Mouse (Mus musculus) embryo, embryonic 10 days (tissue): ENCODE results near the gene Ssu2.

Source experiments
- DNase-seq: peaks from one replicate; pipeline ENCODE4 v3.0.0-alpha.2; 2015; ENCODE audit warnings: low spot score

The Ssu2 gene

DNA sequence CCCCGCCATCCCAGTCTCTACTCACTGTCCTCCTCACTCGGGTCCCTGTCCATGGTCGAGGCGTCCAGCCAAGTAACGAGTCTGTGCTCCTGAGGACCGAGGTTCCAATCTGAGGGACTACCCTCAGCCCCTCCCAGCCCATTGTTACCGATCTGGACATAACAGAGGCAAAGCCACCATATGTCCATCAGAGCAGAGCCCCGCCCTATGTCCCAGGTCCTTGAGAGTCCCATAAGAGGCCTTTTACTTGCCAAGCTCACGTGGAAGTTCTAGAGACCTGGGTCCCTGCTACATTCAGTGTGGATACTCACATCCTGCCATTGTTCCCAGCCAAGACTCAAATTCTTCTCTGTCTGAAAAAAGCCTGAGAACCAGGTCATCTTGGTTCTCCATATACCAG is at the start of gene Ssu2:
Gene Ssu2, minus strand, starts transcription at position 77 of the 400 bp plus-strand sequence.
- DNase-seq = no peak

GRCm38 (mm10) chr6:112426018-112426732 is 38.4 kb upstream of the Ssu2 start:
- no peak for DNase-seq

- DNase-seq = no peak
Observed at GRCm38 (mm10) chr6:112423746-112424501, 36.1 kb upstream of the Ssu2 start.

DNA sequence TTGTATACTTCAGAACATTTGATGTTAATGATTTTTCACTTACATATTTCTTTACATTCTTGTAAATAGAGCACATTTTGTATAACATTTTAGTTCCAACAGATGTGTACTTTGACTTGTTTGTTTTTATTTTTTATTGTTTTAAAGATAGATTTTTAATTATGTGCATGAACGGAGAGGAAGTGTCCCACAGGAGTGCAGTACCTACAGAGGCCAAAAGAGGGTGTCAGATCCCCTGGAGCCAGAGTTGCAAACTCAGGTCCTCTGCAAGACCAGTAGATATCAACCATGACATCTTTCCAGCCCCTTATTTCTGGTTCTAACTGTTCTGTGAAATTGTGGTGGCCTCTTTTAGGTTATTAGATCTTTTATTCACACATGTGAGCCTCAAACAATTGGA is 33.1 kb upstream of the Ssu2 start:
- DNase-seq = no peak

DNA sequence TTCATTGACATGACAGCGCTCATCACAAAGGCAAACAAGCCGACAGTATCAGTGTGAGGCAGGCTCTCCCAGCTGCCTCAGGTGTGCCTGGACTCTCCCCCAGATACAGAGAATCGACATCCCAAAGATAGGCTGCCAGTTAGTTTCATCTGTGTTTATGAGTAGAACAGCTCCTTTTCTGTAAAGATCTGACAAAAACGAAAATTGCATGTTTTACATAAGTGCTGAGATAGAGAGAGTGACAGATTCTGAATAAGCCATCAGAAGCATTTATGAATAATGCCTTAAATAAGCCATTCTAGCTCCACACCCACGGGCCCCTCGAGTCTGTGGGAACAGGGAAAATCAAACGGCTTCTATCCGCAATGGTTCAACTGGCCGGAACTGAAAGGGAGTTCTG is 31.5 kb upstream of the Ssu2 start:
- no peak for DNase-seq

GRCm38 (mm10) chr6:112404111-112404510 is 16.3 kb upstream of the Ssu2 start:
- DNase-seq = no peak

GRCm38 (mm10) chr6:112401953-112402683 is 14.3 kb upstream of the Ssu2 start:
- no peak for DNase-seq

GRCm38 (mm10) chr6:112397351-112397750 is 9.5 kb upstream of the Ssu2 start:
- no peak for DNase-seq

DNA sequence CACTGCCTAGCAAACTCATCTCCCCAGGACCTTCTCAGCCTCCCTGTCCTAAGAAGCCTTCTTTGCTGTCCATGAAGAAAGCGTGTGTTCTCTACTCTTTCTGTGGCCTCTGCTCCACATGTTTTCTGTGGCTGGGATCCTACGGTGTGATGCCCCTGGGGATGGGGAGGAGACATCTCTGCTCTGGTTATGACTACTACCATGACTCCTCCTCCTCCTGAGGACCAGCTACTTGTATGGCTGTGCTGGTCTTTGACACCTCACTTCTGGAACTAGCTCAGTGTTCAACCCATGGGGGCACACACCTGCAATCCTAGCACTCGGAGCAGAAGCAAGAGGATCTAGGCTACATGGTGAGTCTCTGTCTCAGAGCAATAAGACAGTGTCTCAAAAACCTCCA is 8.5 kb upstream of the Ssu2 start:
- no peak for DNase-seq

DNA sequence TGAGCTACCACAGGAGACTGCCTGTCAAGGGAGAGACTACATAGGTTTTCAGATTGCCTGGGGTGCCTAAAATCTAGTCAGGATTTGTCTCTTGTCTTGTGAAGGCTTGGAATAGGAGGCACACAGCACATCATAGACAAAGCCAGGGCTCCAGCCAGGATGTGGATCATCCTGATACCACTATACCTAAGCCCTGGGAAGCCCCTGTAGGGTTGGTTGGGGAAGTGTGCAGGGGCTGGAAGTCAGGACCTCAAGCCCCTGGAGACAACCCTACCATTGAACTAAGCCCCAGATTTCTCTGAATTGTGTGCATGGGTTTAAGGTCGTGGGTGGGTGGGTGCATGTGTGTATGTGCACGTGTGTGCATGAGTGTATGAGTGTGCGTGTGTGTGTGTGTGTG is 562 bp upstream of the Ssu2 start:
- no peak for DNase-seq

- no peak for DNase-seq
Observed at GRCm38 (mm10) chr6:112386260-112386659, 1.6 kb downstream of the Ssu2 start.

DNA sequence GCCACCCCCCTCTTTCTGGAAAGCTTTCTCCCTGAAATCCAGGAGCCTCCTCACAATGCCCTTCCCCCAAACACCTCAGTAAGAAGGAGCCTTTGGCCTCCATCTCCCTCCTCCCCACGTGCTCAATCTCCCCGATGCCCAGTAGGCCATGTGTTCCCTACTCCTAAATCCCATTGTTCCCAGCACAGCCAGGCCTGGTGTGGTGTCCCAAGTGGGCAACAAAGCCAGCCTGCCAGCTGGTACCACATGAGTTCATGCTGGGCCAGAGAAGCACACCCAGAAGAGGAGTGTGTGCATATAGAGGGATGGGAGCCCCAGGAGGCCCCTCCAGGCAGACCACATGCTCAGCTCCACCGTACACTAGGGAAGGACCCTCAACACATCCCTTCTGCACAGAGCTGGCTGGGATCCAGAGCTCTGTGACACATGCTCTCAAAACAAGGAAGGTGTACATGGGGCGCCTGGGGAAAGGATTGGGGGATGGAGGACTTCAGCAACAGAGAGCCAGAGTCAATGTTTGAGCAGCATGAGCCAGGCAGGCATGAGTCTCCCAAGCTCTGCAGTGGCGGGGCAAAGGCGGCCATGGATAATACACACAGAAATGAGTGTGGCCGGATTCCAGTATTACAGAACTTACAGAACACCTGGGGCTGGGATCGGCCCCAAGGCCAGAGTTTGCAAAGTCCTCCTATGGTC is 4.7 kb downstream of the Ssu2 start:
- no peak for DNase-seq

- no peak for DNase-seq
Observed at GRCm38 (mm10) chr6:112379054-112379453, 8.8 kb downstream of the Ssu2 start.

GRCm38 (mm10) chr6:112375661-112376392 is 12.0 kb downstream of the Ssu2 start:
- DNase-seq = no peak

DNA sequence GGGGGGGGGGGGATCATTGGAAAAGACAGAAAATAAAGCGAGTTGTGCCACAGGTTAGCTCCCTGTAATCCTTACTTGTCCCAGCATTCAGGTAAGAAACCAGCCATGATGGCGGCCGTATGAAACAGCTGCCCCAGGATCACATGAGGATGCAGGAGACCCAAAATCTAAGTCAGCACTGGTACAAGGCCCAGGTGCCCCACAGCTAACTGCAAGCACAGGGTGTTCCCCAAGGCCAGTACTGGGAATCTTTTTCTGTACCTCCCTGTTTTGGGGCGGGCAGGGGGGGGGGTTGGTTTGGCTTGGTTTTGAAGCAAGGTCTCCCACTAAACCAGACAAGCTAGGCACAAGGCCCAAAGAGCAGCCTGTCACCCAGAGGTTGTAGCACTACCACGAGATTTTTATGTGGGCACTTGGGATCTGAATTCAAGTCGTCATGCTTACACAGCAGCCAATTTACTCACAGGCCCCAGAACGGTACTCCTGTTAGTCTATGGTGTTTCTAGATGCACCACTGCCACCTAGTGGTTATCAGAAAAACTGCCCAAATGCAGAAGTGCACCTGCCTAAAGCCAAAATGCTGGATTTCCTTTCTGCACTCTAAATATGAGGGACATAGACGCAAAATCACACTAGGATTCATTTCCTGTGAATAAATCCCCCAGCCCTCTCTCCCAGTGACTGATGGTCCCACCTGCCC is 13.8 kb downstream of the Ssu2 start:
- peak; percentile 78 for DNase-seq

- DNase-seq = no peak
Observed at GRCm38 (mm10) chr6:112365294-112365693, 22.5 kb downstream of the Ssu2 start.

DNA sequence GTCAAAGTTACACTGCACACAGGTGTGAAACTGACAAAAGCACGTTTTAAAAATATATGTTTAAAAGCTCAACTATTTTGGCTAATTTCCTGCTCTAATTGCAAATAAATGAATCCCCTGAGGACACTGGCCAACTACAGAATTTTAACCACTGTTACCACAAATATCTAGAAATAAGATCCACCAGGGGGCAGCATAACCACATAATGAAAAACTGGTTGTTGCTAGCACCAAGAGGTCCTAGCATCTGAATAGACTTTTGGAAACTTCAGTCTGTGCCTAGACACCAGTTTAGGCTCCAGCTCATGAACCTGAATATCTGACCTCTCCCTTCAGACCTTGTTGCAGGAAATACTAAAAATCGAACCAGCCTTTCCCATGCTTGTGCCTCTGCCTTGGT is 23.2 kb downstream of the Ssu2 start:
- peak; percentile 64 for DNase-seq

GRCm38 (mm10) chr6:112362349-112362958 is 25.4 kb downstream of the Ssu2 start:
- peak; percentile 74 for DNase-seq

DNA sequence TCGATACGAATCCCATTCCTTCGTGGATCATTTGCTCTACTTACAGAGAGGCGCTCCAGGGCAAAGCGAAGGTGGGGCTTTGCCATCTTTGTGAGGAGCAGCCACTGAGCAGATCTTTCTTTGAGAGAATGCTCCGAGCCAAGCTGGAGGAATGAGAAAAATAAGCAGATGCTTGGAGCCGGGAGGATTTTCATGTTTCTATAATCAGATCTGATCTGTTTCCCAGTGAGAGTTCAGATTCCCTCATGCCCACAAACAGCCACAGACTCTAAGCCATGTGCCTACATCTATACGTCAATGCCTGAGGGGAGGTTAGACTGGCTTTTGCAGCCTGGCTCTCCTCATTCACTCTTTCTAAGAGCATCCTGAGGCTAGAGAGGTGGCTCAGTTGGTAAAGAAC is 27.1 kb downstream of the Ssu2 start:
- no peak for DNase-seq

DNA sequence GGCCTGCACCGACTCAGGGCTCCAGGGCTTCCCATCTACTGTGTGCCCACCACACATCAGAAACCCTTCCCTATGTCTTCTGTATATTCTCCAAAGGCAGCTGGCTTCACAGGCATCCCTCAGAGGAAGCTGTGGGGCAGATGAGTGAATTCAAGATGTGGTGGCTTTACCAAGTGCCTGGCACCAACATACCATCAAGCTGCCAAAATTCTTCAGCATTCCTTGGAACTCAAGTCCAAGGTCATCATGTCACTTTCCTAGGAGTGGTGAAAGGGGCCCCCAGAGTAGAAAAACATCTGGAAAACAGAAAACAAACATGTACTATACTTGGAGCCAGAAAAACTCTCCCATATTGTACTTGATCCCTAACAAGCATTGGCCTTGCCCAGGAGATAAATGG is 28.5 kb downstream of the Ssu2 start:
- DNase-seq = no peak

DNA sequence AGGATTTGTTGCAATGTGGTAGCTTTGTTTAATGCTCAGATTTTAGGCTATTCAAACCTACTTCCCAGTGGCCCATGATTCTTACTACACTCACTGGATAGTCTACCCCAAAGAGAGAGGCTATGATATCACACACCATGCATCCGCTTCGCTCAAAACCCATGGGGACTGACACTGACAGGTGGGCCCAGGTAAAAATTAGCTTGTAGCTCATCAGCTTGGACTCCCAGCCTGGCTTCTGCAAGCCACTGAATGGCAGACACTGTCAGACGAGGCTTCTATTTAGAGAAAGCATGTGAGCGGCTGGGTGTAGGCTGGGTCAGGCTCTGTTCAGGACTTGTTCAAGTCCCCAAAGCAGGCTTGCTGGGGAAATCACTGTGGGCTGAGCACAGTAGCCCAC is 37.4 kb downstream of the Ssu2 start:
- DNase-seq = no peak
